18 mouse cellular contexts compared by ENCODE assay signal in genomic region chr13:43469607-43470006, GRCm38 (mm10). TPM values are rescaled to one million over a fixed set of nuclear protein-coding genes. Genes with fewer than 3 reads are reported as not detected.
DNase-seq lines count a peak whose midpoint lies in the region; ATAC-seq and TF ChIP-seq lines count a peak whose summit lies in the region.
"Had no signal": no experiment of that assay in that cellular context is flagged by ENCODE, and none has a peak within 500 bp of the region (broad histone marks: within the 10 kb centered on the region; RNA-seq: fewer than 3 reads in every experiment).

No protein-coding gene starts in this region.

- no peak overlapping the region for H3K9ac ChIP-seq in heart, embryonic 11.5 days (ENCODE audit: low read depth, low read length)
- no peak overlapping the region for H3K9ac ChIP-seq in liver, adult 2 months (ENCODE audit: low read depth, low read length)
- no peak overlapping the region for H3K9ac ChIP-seq in liver, embryonic 12.5 days

- no peak overlapping the region for H3K4me2 ChIP-seq in heart, embryonic 11.5 days
- H3K4me2 ChIP-seq in liver, embryonic 12.5 days = no peak overlapping the region

- no peak for ATAC-seq in heart, embryonic 11.5 days (replicated peaks; ENCODE audit: insufficient number of reproducible peaks, low FRiP score, low TSS enrichment)
- no peak for ATAC-seq in liver, embryonic 12.5 days
- 0 out of 2 replicates have a peak, but pooled peaks have one; percentile 37 for ATAC-seq in megakaryocyte progenitor cell, adult 5-6 weeks (replicated peaks; ENCODE audit: poor library complexity)
- ATAC-seq in megakaryocyte-erythroid progenitor cell, adult 5-6 weeks (replicated peaks; ENCODE audit: low FRiP score, low TSS enrichment, poor library complexity, severe bottlenecking) = peak; percentile 51; the same call in 1 of the 2 replicates
- ATAC-seq: Patski had no signal

- no peak overlapping the region for H3K4me3 ChIP-seq in heart, embryonic 11.5 days (ENCODE audit: low read depth, low read length)
- H3K4me3 ChIP-seq in liver, adult 2 months (ENCODE audit: insufficient read depth, low read depth, low read length) = no peak overlapping the region
- no peak overlapping the region for H3K4me3 ChIP-seq in liver, embryonic 12.5 days
- no peak overlapping the region for H3K4me3 ChIP-seq in forebrain, embryonic 10.5 days

- H3K36me3 ChIP-seq in heart, embryonic 11.5 days (ENCODE audit: control insufficient read depth, insufficient read depth, low read length) = no peaks in the 10 kb centered on the region
- no peaks in the 10 kb centered on the region for H3K36me3 ChIP-seq in liver, adult 2 months (ENCODE audit: control insufficient read depth, insufficient read depth, low read length)
- peaks cover 12% of the 10 kb centered on the region; the same call in 1 of the 2 replicates for H3K36me3 ChIP-seq in liver, embryonic 12.5 days
- H3K36me3 ChIP-seq in forebrain, embryonic 10.5 days (replicated peaks) = peaks cover 46% of the 10 kb centered on the region

- peaks cover 21% of the 10 kb centered on the region for H3K4me1 ChIP-seq in heart, embryonic 11.5 days (ENCODE audit: control insufficient read depth, insufficient read depth, low read length)
- peaks cover 31% of the 10 kb centered on the region for H3K4me1 ChIP-seq in liver, adult 2 months (ENCODE audit: control insufficient read depth, insufficient read depth, low read length)
- peaks cover 34% of the 10 kb centered on the region for H3K4me1 ChIP-seq in liver, embryonic 12.5 days
- peaks cover 8% of the 10 kb centered on the region for H3K4me1 ChIP-seq in forebrain, embryonic 10.5 days

- TF ChIP-seq CTCF in liver, adult 2 months (IDR thresholded peaks at IDR 0.05; ENCODE audit: low read depth, low read length) = no peak

- H3K9me3 ChIP-seq in heart, embryonic 11.5 days (replicated peaks; ENCODE audit: control insufficient read depth, low read length) = no peaks in the 10 kb centered on the region
- 0 out of 2 replicates have a peak, but pooled peaks cover 3% of the 10 kb centered on the region for H3K9me3 ChIP-seq in liver, embryonic 12.5 days (replicated peaks)
- H3K9me3 ChIP-seq in forebrain, embryonic 10.5 days = peaks cover 18% of the 10 kb centered on the region; the same call in 1 of the 2 replicates

- WGBS in heart, embryonic 11.5 days (ENCODE audit: insufficient replicate concordance) = 89% methylated on average over 1 of the region's 1 CpGs
- 75% methylated on average over 1 of the region's 1 CpGs for WGBS in liver, adult 2 months
- 67% methylated on average over 1 of the region's 1 CpGs for WGBS in liver, embryonic 12.5 days (ENCODE audit: insufficient replicate concordance)
- WGBS in forebrain, embryonic 10.5 days = 80% methylated on average over 1 of the region's 1 CpGs

- peaks cover 52% of the 10 kb centered on the region for H3K79me2 ChIP-seq in liver, adult 2 months (ENCODE audit: control insufficient read depth, insufficient read depth, low read length)

- peak; percentile 64 for DNase-seq in heart, adult 11 months
- DNase-seq in liver, adult 2 months (ENCODE audit: extremely low read depth, low read depth, low spot score) = peak; percentile 79
- DNase-seq in thymus, postnatal 14 days = no peak
- no peak for DNase-seq in forebrain, embryonic 10.5 days (ENCODE audit: extremely low spot score, low spot score)
- DNase-seq: adrenal gland, adult 2 months; adrenal gland, adult 8-10 months; adrenal gland, postnatal 10 days; adrenal gland, postnatal 14 days; adrenal gland, postnatal 25 days; B cell, adult 2 months; cerebellum, adult 11 months; cerebellum, adult 11-12 months had no signal

- TF ChIP-seq POLR2A in liver, adult 2 months (IDR thresholded peaks at IDR 0.05; ENCODE audit: extremely low read depth, insufficient read depth, low read length) = no peak

- H3K27ac ChIP-seq in heart, embryonic 11.5 days (ENCODE audit: low read depth, low read length) = no peak overlapping the region
- no peak overlapping the region for H3K27ac ChIP-seq in liver, adult 2 months (replicated peaks; ENCODE audit: insufficient read depth, low read depth, low read length)
- no peak overlapping the region for H3K27ac ChIP-seq in liver, embryonic 12.5 days
- H3K27ac ChIP-seq in forebrain, embryonic 10.5 days = no peak overlapping the region

- H3K27me3 ChIP-seq in heart, embryonic 11.5 days (ENCODE audit: control insufficient read depth, insufficient read depth, low read length) = no peaks in the 10 kb centered on the region
- H3K27me3 ChIP-seq in liver, adult 2 months (ENCODE audit: control insufficient read depth, insufficient read depth, low read length) = no peaks in the 10 kb centered on the region
- H3K27me3 ChIP-seq in liver, embryonic 12.5 days (replicated peaks) = no peaks in the 10 kb centered on the region
- no peaks in the 10 kb centered on the region for H3K27me3 ChIP-seq in forebrain, embryonic 10.5 days (ENCODE audit: poor library complexity, severe bottlenecking)
- H3K27me3 ChIP-seq: CH12.LX, Patski had no signal

RNA-seq across cellular contexts. Expression of gene Ranbp9, which starts 11.5 kb away (rescaled TPM):
- polyA plus RNA-seq in heart, embryonic 11.5 days (2014; fragmentation: Nextera tagmentation; extraction: Ambion mirVana) = 8.8 and 12.2 TPM in 2 replicates
- 27.8 and 32.8 TPM in 2 replicates for total RNA-seq in liver, adult 2 months (2014; rRNA removed)
- 10.6 and 17.8 TPM in 2 replicates for polyA plus RNA-seq in liver, adult 2 months (2012; rRNA removed)
- polyA plus RNA-seq in liver, embryonic 12.5 days (2016; fragmentation: Nextera tagmentation; extraction: Ambion mirVana) = 3.3 and 4.5 TPM in 2 replicates
- total RNA-seq in megakaryocyte progenitor cell, adult 5-6 weeks (2015) = 82.8 and 98.1 TPM in 2 replicates
- total RNA-seq in megakaryocyte progenitor cell, adult 5-6 weeks (2017) = 64.5 and 82.0 TPM in 2 replicates
- total RNA-seq in megakaryocyte-erythroid progenitor cell, adult 5-6 weeks (2014; fragmentation: Nextera tagmentation) = 36.8 and 36.9 TPM in 2 replicates
- total RNA-seq in megakaryocyte-erythroid progenitor cell, adult 5-6 weeks (2017) = 54.2 and 60.4 TPM in 2 replicates
- polyA plus RNA-seq in forebrain, embryonic 10.5 days (2016; fragmentation: Nextera tagmentation; extraction: Ambion mirVana) = 8.2 and 10.6 TPM in 2 replicates

Comparison
In these comparisons a context has a peak if more than half of its experiments do, and no peak if none do; other contexts are left out.
1. DNase-seq: peak in heart, adult 11 months (single experiment) and liver, adult 2 months (single experiment); none in thymus, postnatal 14 days (single experiment) and forebrain, embryonic 10.5 days (single experiment).
2. ATAC-seq: peak in megakaryocyte progenitor cell, adult 5-6 weeks (single experiment) and megakaryocyte-erythroid progenitor cell, adult 5-6 weeks (single experiment); none in heart, embryonic 11.5 days (single experiment) and liver, embryonic 12.5 days (single experiment).